Mouse (Mus musculus): ENCODE data around the gene Tmem235. TPM values are rescaled to one million over a fixed set of nuclear protein-coding genes. Genes with fewer than 3 reads are reported as not detected.

Gene Tmem235
- polyA plus RNA-seq, 1 experiment from 2014 or later = not detected

- WGBS = 91% methylated on average over 8 of the region's 8 CpGs
- ATAC-seq (ENCODE audit: insufficient number of reproducible peaks, insufficient read depth, low FRiP score, low TSS enrichment) = no peak
Observed at GRCm38 (mm10) chr11:117834086-117834485, 26.5 kb upstream of the Tmem235 start.

DNA sequence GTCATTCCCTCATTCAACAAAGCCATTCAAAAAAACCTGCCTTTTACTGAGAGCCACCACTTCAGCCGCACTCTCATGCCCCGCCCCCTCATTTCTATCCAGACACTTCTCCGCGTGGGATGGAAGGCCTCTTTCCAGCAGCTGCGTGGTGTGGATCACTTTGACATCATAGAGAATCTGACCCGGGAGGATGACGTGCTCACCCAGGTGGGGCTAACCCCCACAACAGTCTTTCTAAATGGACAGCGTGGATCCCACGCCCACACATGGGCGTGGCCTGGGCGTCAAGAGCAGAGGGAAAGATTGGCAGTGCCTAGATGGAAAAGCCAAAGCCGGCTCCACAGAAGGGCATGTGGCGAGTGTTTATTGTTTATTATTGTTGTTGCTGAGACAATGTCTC is 24.2 kb upstream of the Tmem235 start:
- peak overlapping the region; percentile 38 for H3K4me2 ChIP-seq (replicated peaks)
- 0 out of 2 replicates have a peak overlapping the region, but pooled peaks have one; percentile 7 for H3K4me3 ChIP-seq
- no peaks in the 10 kb centered on the region for H3K27me3 ChIP-seq
- no peaks in the 10 kb centered on the region for H3K9me3 ChIP-seq
- H3K36me3 ChIP-seq = no peaks in the 10 kb centered on the region
- H3K27ac ChIP-seq = no peak overlapping the region
- ATAC-seq (ENCODE audit: insufficient number of reproducible peaks, insufficient read depth, low FRiP score, low TSS enrichment) = no peak
- H3K4me1 ChIP-seq = peaks cover 13% of the 10 kb centered on the region; the same call in 1 of the 2 replicates
- H3K9ac ChIP-seq = no peak overlapping the region
- WGBS = 28% methylated on average over 13 of the region's 13 CpGs

More at GRCm38 (mm10) chr11:117834086-117834485, 26.5 kb upstream of the Tmem235 start:
- Histone ChIP-seq H3K27me3 (no peaks in the 10 kb centered on the region), H3K9ac (no peak overlapping the region), H3K27ac (no peak overlapping the region), H3K36me3 (no peaks in the 10 kb centered on the region), H3K4me2 (replicated peaks) (no peak overlapping the region), H3K4me1 (peaks cover 15% of the 10 kb centered on the region; the same call in 1 of the 2 replicates), H3K4me3 (no peak overlapping the region), H3K9me3 (no peaks in the 10 kb centered on the region)

GRCm38 (mm10) chr11:117838572-117838971 is 22.0 kb upstream of the Tmem235 start:
- H3K9me3 ChIP-seq = no peaks in the 10 kb centered on the region
- ATAC-seq (ENCODE audit: insufficient number of reproducible peaks, insufficient read depth, low FRiP score, low TSS enrichment) = no peak
- no peak overlapping the region for H3K4me2 ChIP-seq (replicated peaks)
- H3K4me3 ChIP-seq = no peak overlapping the region
- 0 out of 2 replicates have a peak overlapping the region, but pooled peaks have one; percentile 26 for H3K27ac ChIP-seq
- WGBS = 61% methylated on average over 2 of the region's 2 CpGs
- H3K9ac ChIP-seq = no peak overlapping the region
- H3K4me1 ChIP-seq = 0 out of 2 replicates have a peak, but pooled peaks cover 7% of the 10 kb centered on the region
- no peaks in the 10 kb centered on the region for H3K36me3 ChIP-seq
- no peaks in the 10 kb centered on the region for H3K27me3 ChIP-seq

DNA sequence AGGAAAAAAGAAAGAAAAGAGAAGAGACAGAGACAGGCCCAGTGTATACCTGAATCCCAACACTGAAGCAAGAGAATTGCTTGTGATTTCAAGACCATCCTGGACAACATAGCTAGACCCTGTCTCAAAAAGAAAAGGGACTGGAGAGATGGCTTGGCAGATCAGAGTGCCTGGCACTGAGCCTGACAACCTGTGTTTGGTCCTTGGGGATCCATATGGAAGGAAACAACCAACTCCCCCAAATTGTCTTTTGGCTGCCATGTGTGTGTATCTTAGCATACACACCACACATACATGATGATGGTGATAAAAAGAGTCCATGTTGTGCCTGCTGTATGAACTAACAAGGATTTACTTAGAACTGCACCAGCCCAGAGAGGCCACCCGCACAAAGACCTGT is 21.5 kb upstream of the Tmem235 start:
- Histone ChIP-seq H3K4me2 (replicated peaks) (no peak overlapping the region), H3K36me3 (no peaks in the 10 kb centered on the region), H3K9ac (no peak overlapping the region), H3K4me1 (0 out of 2 replicates have a peak, but pooled peaks cover 7% of the 10 kb centered on the region), H3K27ac (no peak overlapping the region), H3K4me3 (no peak overlapping the region), H3K27me3 (no peaks in the 10 kb centered on the region), H3K9me3 (no peaks in the 10 kb centered on the region)
- ATAC-seq (ENCODE audit: insufficient number of reproducible peaks, insufficient read depth, low FRiP score, low TSS enrichment) = no peak
- 90% methylated on average over 1 of the region's 1 CpGs for WGBS

DNA sequence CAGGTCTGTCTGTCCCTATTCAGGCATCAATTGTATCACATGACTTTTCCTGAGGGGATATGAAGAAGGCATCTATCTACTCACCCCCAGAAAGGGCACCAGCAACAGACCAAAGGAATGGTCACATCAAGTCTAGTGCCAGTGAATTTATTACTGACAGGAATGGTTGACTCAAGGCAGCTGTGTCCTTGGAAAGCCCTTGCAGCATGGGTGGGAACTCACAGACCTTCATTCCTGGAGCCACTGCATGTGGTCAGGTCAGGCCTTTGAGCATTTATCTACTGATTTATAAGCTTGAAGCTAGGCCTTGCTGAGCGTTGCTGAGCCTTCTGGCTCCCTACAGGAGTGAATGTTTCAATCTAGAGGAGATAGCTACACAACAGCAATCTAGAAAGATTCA is 19.6 kb upstream of the Tmem235 start:
- Histone ChIP-seq H3K4me1 (0 out of 2 replicates have a peak, but pooled peaks cover 7% of the 10 kb centered on the region), H3K27ac (no peak overlapping the region), H3K4me2 (replicated peaks) (no peak overlapping the region), H3K27me3 (no peaks in the 10 kb centered on the region), H3K4me3 (no peak overlapping the region), H3K9me3 (no peaks in the 10 kb centered on the region), H3K9ac (no peak overlapping the region), H3K36me3 (no peaks in the 10 kb centered on the region)
- ATAC-seq (ENCODE audit: insufficient number of reproducible peaks, insufficient read depth, low FRiP score, low TSS enrichment) = no peak
- 56% methylated on average over 1 of the region's 1 CpGs for WGBS

DNA sequence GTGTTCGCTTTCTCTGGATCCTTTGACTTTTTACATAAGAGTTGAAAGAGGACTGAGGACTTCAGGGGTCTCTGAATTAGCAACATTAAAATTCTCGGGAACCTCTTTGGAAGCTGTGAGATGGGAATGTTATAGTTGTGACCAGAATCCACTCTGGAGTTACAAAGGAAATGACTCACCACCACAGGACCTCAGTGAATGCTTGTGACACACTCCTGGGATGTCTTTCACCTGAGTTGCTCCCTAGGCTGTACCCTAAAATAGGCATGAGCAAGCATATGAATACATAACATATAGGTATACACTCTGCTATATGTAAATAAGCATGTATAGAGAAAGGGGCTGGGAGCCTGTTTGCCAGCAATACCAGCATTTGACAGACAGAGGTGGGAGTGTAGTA is 17.1 kb upstream of the Tmem235 start:
- no peak overlapping the region for H3K27ac ChIP-seq
- ATAC-seq (ENCODE audit: insufficient number of reproducible peaks, insufficient read depth, low FRiP score, low TSS enrichment) = no peak
- no peak overlapping the region for H3K9ac ChIP-seq
- H3K27me3 ChIP-seq = no peaks in the 10 kb centered on the region
- H3K4me3 ChIP-seq = no peak overlapping the region
- H3K4me1 ChIP-seq = peaks cover 11% of the 10 kb centered on the region
- no peaks in the 10 kb centered on the region for H3K9me3 ChIP-seq
- no peak overlapping the region for H3K4me2 ChIP-seq (replicated peaks)
- 87% methylated on average over 2 of the region's 2 CpGs for WGBS
- no peaks in the 10 kb centered on the region for H3K36me3 ChIP-seq

GRCm38 (mm10) chr11:117844997-117845396 is 15.6 kb upstream of the Tmem235 start:
- Histone ChIP-seq H3K4me2 (replicated peaks) (no peak overlapping the region), H3K27ac (peak overlapping the region; percentile 9; the same call in 1 of the 2 replicates), H3K36me3 (no peaks in the 10 kb centered on the region), H3K4me1 (peaks cover 17% of the 10 kb centered on the region), H3K9ac (no peak overlapping the region), H3K4me3 (no peak overlapping the region), H3K27me3 (no peaks in the 10 kb centered on the region), H3K9me3 (no peaks in the 10 kb centered on the region)
- ATAC-seq (ENCODE audit: insufficient number of reproducible peaks, insufficient read depth, low FRiP score, low TSS enrichment) = no peak
- WGBS = 86% methylated on average over 2 of the region's 2 CpGs

DNA sequence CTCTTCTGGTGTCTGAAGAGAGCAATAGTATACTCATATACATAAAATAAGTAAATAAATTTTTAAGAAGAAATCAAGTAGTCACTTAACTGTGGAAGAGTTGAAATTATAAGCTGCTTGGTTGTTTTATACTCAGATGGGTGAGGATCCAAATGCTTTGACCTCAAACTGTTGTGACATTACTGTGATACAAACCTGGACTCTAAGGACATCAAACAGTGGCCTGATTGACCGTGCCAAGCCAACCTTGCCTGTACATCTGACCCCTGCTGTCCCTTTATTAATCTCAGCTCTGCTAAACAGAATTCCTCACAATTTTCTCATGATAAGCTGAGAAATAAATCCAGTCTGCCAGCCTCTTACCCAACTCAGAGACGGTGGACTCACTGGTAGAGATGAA is 14.9 kb upstream of the Tmem235 start:
- Histone ChIP-seq H3K4me1 (peaks cover 23% of the 10 kb centered on the region), H3K27me3 (no peaks in the 10 kb centered on the region), H3K9me3 (no peaks in the 10 kb centered on the region), H3K4me3 (no peak overlapping the region), H3K27ac (no peak overlapping the region), H3K36me3 (no peaks in the 10 kb centered on the region), H3K9ac (no peak overlapping the region), H3K4me2 (replicated peaks) (no peak overlapping the region)
- no peak for ATAC-seq (ENCODE audit: insufficient number of reproducible peaks, insufficient read depth, low FRiP score, low TSS enrichment)
- 85% methylated on average over 2 of the region's 2 CpGs for WGBS

- no peak overlapping the region for H3K9ac ChIP-seq
- no peak overlapping the region for H3K4me3 ChIP-seq
- no peak overlapping the region for H3K27ac ChIP-seq
- H3K4me2 ChIP-seq (replicated peaks) = no peak overlapping the region
- peaks cover 5% of the 10 kb centered on the region; the same call in 1 of the 2 replicates for H3K36me3 ChIP-seq
- ATAC-seq (ENCODE audit: insufficient number of reproducible peaks, insufficient read depth, low FRiP score, low TSS enrichment) = no peak
- H3K4me1 ChIP-seq = peaks cover 27% of the 10 kb centered on the region
- no peaks in the 10 kb centered on the region for H3K27me3 ChIP-seq
- no peaks in the 10 kb centered on the region for H3K9me3 ChIP-seq
- WGBS = 54% methylated on average over 5 of the region's 5 CpGs
Observed at GRCm38 (mm10) chr11:117846640-117847039, 13.9 kb upstream of the Tmem235 start.

DNA sequence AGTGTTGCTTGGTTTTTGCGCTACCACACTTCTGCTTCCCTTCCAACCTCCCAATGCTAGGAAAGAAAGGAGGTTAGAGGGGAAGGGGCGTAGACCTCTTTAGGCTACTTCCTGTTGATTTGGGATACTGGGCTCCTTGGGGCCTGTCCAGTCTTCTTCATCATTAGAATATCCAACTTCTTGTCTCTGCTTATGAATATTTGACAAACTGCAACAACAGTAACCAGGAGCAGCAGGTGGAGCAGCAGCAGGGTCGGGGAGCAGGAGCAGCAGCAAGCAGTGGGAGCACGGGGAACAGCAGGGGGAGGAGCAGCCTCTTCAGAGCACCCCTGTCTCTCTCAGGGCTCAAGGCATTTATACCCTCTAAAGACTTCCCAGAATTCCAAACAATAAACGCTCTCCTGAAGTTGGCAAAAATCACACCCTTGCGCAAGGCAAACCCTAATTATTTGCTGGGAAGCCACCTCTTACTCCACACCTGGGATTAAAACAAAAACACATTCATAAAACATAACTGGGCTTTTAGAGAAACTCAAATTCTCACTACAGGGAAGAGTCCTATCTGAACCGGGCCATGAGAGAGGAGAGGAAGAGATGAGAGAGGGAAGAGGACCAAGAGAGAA is 12.8 kb upstream of the Tmem235 start:
- Histone ChIP-seq H3K9me3 (no peaks in the 10 kb centered on the region), H3K27me3 (no peaks in the 10 kb centered on the region), H3K4me1 (peaks cover 27% of the 10 kb centered on the region), H3K4me3 (peak overlapping the region; percentile 74), H3K36me3 (peaks cover 7% of the 10 kb centered on the region), H3K4me2 (replicated peaks) (peak overlapping the region; percentile 78), H3K9ac (peak overlapping the region; percentile 75), H3K27ac (peak overlapping the region; percentile 94)
- WGBS = 79% methylated on average over 7 of the region's 7 CpGs
- ATAC-seq (ENCODE audit: insufficient number of reproducible peaks, insufficient read depth, low FRiP score, low TSS enrichment) = no peak

GRCm38 (mm10) chr11:117848271-117848984 is 12.1 kb upstream of the Tmem235 start:
- Histone ChIP-seq H3K4me1 (peaks cover 27% of the 10 kb centered on the region), H3K4me2 (replicated peaks) (peak overlapping the region; percentile 78), H3K9ac (peak overlapping the region; percentile 75), H3K9me3 (no peaks in the 10 kb centered on the region), H3K27ac (peak overlapping the region; percentile 94), H3K27me3 (no peaks in the 10 kb centered on the region), H3K36me3 (peaks cover 14% of the 10 kb centered on the region), H3K4me3 (peak overlapping the region; percentile 74)
- 5% methylated on average over 19 of the region's 19 CpGs for WGBS
- ATAC-seq (ENCODE audit: insufficient number of reproducible peaks, insufficient read depth, low FRiP score, low TSS enrichment) = peak; percentile 82
